Mouse (Mus musculus): ENCODE results near the gene Ifne. TPM values are rescaled to one million over a fixed set of nuclear protein-coding genes. Genes with fewer than 3 reads are reported as not detected.
"Not testable (repeated sequence)": the region's sequence is repeated elsewhere in the genome, so short reads cannot be mapped to it uniquely, and the experiment has no call there.

The Ifne gene
- polyA plus RNA-seq, 1 experiment from 2014 or later: not detected

DNA sequence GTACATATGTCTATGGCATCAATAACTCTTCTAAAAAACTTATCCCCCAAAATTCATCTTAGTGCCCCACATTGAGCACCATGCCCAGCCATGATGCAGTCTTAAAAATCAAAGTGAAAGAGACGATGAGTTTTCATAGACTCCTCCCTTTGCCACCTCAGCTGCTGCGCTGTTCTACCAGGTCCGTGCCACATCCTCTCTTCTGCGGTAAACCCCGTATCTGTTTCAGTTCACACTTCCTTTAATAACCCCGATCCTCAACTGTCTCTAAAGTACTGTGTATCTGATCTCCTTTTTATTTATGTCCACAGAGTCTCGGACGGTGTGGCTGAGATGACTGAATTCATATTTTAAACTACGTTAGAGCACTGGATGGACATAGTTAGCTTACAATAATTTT, 15.4 kb downstream of the Ifne start:
- peaks cover 32% of the 10 kb centered on the region for H3K27me3 ChIP-seq
- no peak overlapping the region for H3K4me3 ChIP-seq (replicated peaks)
- no peaks in the 10 kb centered on the region for H3K9me3 ChIP-seq (replicated peaks)
- no peak overlapping the region for H3K27ac ChIP-seq
- H3K36me3 ChIP-seq: no peaks in the 10 kb centered on the region
- 68% methylated on average over 9 of the region's 9 CpGs for WGBS
- H3K9ac ChIP-seq: no peak overlapping the region
- ATAC-seq (replicated peaks; ENCODE audit: low FRiP score): no peak
- H3K4me1 ChIP-seq: peaks cover 13% of the 10 kb centered on the region
- H3K4me2 ChIP-seq: no peak overlapping the region

GRCm38 (mm10) chr4:88863309-88863708, 16.7 kb downstream of the Ifne start:
- Histone ChIP-seq H3K4me1 (peaks cover 13% of the 10 kb centered on the region), H3K36me3 (no peaks in the 10 kb centered on the region), H3K4me2 (0 out of 2 replicates have a peak overlapping the region, but pooled peaks have one; percentile 19), H3K9me3 (replicated peaks) (no peaks in the 10 kb centered on the region), H3K27ac (peak overlapping the region; percentile 18; the same call in 1 of the 2 replicates), H3K4me3 (replicated peaks) (no peak overlapping the region), H3K27me3 (peaks cover 24% of the 10 kb centered on the region), H3K9ac (no peak overlapping the region)
- ATAC-seq (replicated peaks; ENCODE audit: low FRiP score): no peak
- 9% methylated on average over 7 of the region's 7 CpGs for WGBS

- peaks cover 10% of the 10 kb centered on the region; the same call in 1 of the 2 replicates for H3K27me3 ChIP-seq
- H3K36me3 ChIP-seq: no peaks in the 10 kb centered on the region
Measured at GRCm38 (mm10) chr4:88859214-88859613, 20.8 kb downstream of the Ifne start.

GRCm38 (mm10) chr4:88851026-88851763, 28.8 kb downstream of the Ifne start:
- H3K4me1 ChIP-seq: no peaks in the 10 kb centered on the region
- WGBS: 68% methylated on average over 4 of the region's 4 CpGs
- no peaks in the 10 kb centered on the region for H3K36me3 ChIP-seq
- H3K4me3 ChIP-seq (replicated peaks): no peak overlapping the region
- H3K27me3 ChIP-seq: no peaks in the 10 kb centered on the region
- no peak for ATAC-seq (replicated peaks; ENCODE audit: low FRiP score)
- no peak overlapping the region for H3K9ac ChIP-seq
- no peak overlapping the region for H3K27ac ChIP-seq
- H3K9me3 ChIP-seq (replicated peaks): no peaks in the 10 kb centered on the region
- no peak overlapping the region for H3K4me2 ChIP-seq

More at GRCm38 (mm10) chr4:88859214-88859613, 20.8 kb downstream of the Ifne start:
- Histone ChIP-seq H3K27ac (no peak overlapping the region), H3K4me2 (no peak overlapping the region), H3K4me1 (peaks cover 6% of the 10 kb centered on the region), H3K4me3 (replicated peaks) (no peak overlapping the region), H3K9me3 (replicated peaks) (no peaks in the 10 kb centered on the region), H3K9ac (no peak overlapping the region)
- no peak for ATAC-seq (replicated peaks; ENCODE audit: low FRiP score)

- 97% methylated on average over 1 of the region's 1 CpGs for WGBS
- Histone ChIP-seq H3K9ac (no peak within 1 kb of the TSS), H3K4me3 (replicated peaks) (no peak within 1 kb of the TSS), H3K4me1 (no peaks in the 10 kb centered on the region), H3K9me3 (replicated peaks) (no peaks in the 10 kb centered on the region), H3K4me2 (no peak within 1 kb of the TSS), H3K36me3 (no peaks in the 10 kb centered on the region), H3K27me3 (no peaks in the 10 kb centered on the region), H3K27ac (no peak within 1 kb of the TSS)
- ATAC-seq (replicated peaks; ENCODE audit: low FRiP score): no peak
Measured at GRCm38 (mm10) chr4:88849698-88850097, 30.3 kb downstream of the Ifne start, which contains the start of gene Ifna1. Gene Ifna1 (plus strand): TSS chr4:88850087.

DNA sequence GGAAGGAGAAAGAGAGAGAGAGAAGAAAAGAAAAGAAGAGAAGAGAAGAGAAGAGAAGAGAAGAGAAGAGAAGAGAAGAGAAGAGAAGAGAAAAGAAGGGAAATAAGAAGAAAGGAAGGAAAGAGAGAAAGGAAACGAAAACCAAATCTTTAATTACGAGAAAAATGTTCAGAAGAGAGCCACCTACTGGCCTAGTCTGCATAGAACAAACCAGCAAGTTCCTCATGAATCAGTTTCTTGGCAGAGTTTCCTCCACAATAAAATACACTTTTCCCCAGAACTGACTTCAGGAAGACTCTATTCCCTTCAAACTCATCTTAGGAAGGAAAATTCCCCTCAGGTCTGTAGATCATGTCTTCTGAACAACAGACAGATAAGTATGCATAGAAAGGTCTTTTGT, 34.7 kb downstream of the Ifne start:
- no peak overlapping the region for H3K27ac ChIP-seq
- no peak overlapping the region for H3K4me3 ChIP-seq (replicated peaks)
- H3K4me1 ChIP-seq: no peaks in the 10 kb centered on the region
- H3K4me2 ChIP-seq: no peak overlapping the region
- no peaks in the 10 kb centered on the region for H3K9me3 ChIP-seq (replicated peaks)
- no peak for ATAC-seq (replicated peaks; ENCODE audit: low FRiP score)
- 50% methylated on average over 2 of the region's 2 CpGs for WGBS
- H3K27me3 ChIP-seq: no peaks in the 10 kb centered on the region
- no peaks in the 10 kb centered on the region for H3K36me3 ChIP-seq
- H3K9ac ChIP-seq: no peak overlapping the region

DNA sequence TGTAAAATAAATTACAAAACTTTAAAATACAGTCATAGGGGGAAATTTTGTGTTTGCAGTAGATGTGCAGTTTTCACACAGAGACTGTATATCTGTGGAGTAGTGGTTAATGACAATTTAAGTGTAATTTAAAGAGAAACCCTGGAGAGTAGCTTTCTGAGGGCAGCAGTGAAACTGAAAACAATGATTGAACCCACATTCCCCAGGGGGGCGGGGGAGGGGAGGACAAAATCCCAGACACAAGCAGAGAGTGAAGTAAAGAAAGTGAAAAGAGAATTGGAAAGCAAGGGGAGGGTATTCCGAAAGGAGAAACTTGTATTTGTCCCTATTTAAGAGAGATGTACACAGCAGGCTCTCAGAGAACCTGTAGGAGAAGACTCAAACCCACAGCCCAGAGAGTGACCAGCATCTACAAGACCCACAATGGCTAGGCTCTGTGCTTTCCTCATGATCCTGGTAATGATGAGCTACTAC, 38.5 kb downstream of the Ifne start, which contains the start of gene Ifna4:
Ifna4 (plus strand) TSS at position 424 of the 474 bp plus-strand sequence.
- no peak within 1 kb of the TSS for H3K9ac ChIP-seq
- no peak within 1 kb of the TSS for H3K4me3 ChIP-seq (replicated peaks)
- H3K36me3 ChIP-seq: no peaks in the 10 kb centered on the region
- WGBS: 62% methylated on average over 2 of the region's 2 CpGs
- H3K27me3 ChIP-seq: no peaks in the 10 kb centered on the region
- H3K9me3 ChIP-seq (replicated peaks): no peaks in the 10 kb centered on the region
- ATAC-seq (replicated peaks; ENCODE audit: low FRiP score): no peak
- H3K4me2 ChIP-seq: no peak within 1 kb of the TSS
- H3K27ac ChIP-seq: no peak within 1 kb of the TSS
- no peaks in the 10 kb centered on the region for H3K4me1 ChIP-seq

DNA sequence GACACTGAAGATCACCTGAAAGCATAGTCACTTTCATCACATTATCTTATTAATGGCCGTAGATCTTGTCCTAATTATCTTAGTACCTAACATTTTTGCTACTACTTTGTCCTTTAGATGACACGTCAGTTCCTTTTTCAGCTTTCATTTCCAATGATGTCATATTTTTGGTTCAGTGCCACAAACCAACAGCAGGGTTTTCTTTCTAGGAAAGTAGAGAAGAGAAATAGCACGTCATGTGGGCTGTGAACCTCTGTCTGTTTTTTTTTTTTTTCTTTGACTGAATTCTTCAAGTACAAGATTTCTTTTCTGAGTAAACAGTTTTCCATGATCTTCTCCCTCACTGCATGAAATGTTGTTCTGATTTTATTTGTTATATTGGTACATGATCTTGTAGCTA, 39.9 kb downstream of the Ifne start:
- Histone ChIP-seq H3K27ac (no peak overlapping the region), H3K9me3 (replicated peaks) (no peaks in the 10 kb centered on the region), H3K4me3 (replicated peaks) (no peak overlapping the region), H3K36me3 (no peaks in the 10 kb centered on the region), H3K4me2 (no peak overlapping the region), H3K4me1 (no peaks in the 10 kb centered on the region), H3K9ac (no peak overlapping the region), H3K27me3 (no peaks in the 10 kb centered on the region)
- WGBS: 79% methylated on average over 3 of the region's 3 CpGs
- no peak for ATAC-seq (replicated peaks; ENCODE audit: low FRiP score)

DNA sequence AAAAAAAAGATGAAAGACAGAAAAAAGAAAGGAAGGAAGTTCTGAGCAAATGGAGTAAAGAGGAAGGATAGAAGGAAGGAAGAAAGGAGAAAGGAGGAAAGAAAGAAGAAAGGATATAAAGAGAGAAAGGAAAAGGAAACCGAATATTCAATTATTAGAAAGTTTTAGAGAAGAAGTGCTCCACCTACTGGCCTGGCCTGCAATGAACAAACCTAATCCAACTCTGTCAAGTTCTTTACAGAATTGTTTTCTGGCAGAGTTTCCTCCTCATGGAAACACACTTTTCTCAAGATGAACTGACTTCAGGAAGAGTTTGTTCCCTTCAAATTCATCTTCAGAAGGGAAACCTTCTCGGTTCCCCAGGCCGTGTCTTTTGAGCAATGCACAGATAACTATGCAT, 41.2 kb downstream of the Ifne start:
- 38% methylated on average over 3 of the region's 3 CpGs for WGBS
- H3K27ac ChIP-seq: no peak overlapping the region
- H3K9me3 ChIP-seq (replicated peaks): no peaks in the 10 kb centered on the region
- H3K4me2 ChIP-seq: no peak overlapping the region
- ATAC-seq (replicated peaks; ENCODE audit: low FRiP score): no peak
- no peaks in the 10 kb centered on the region for H3K4me1 ChIP-seq
- no peaks in the 10 kb centered on the region for H3K36me3 ChIP-seq
- H3K27me3 ChIP-seq: no peaks in the 10 kb centered on the region
- H3K9ac ChIP-seq: no peak overlapping the region
- H3K4me3 ChIP-seq (replicated peaks): no peak overlapping the region

DNA sequence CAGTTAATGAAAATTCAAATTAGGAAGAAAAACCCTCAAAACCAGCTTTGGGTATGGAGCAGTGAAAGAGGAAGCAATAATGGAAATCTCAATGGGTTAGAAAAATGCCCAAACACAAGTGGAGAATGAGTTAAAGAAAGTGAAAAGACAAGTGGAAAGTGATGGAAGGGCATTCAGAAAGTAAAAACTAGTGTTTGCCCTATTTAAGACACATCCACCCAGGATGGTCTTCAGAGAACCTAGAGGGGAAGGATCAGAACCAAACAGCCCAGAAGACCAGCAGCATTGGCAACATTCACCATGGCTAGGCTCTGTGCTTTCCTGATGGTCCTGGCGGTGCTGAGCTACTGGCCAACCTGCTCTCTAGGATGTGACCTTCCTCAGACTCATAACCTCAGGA, 44.8 kb downstream of the Ifne start, which contains the start of gene Ifna5:
Ifna5 (plus strand) TSS at position 301 of the 400 bp plus-strand sequence.
- not testable (repeated sequence) for H3K4me1 ChIP-seq; H3K4me2 ChIP-seq; ATAC-seq (replicated peaks; ENCODE audit: low FRiP score); H3K27me3 ChIP-seq; H3K9me3 ChIP-seq (replicated peaks); H3K4me3 ChIP-seq (replicated peaks); H3K36me3 ChIP-seq; H3K27ac ChIP-seq; H3K9ac ChIP-seq
- WGBS: 79% methylated on average over 1 of the region's 1 CpGs

- no peak overlapping the region for H3K4me3 ChIP-seq (replicated peaks)
- no peaks in the 10 kb centered on the region for H3K9me3 ChIP-seq (replicated peaks)
- no peak overlapping the region for H3K4me2 ChIP-seq
- WGBS: 33% methylated on average over 4 of the region's 4 CpGs
- no peaks in the 10 kb centered on the region for H3K4me1 ChIP-seq
- H3K9ac ChIP-seq: no peak overlapping the region
- no peak for ATAC-seq (replicated peaks; ENCODE audit: low FRiP score)
- H3K36me3 ChIP-seq: no peaks in the 10 kb centered on the region
- no peak overlapping the region for H3K27ac ChIP-seq
- H3K27me3 ChIP-seq: no peaks in the 10 kb centered on the region; the same call in 1 of the 2 replicates
Measured at GRCm38 (mm10) chr4:88830523-88830922, 49.5 kb downstream of the Ifne start.
